Mouse (Mus musculus): ENCODE measurements around the gene March9. TPM values are rescaled to one million over a fixed set of nuclear protein-coding genes. Genes with fewer than 3 reads are reported as not detected.
A peak's percentile ranks its signal among the peaks of the same experiment; 100 is the strongest.
"Not testable (repeated sequence)": the region's sequence is repeated elsewhere in the genome, so short reads cannot be mapped to it uniquely, and the experiment has no call there.

The March9 gene
- polyA plus RNA-seq, 1 experiment, result 3.1 TPM

DNA sequence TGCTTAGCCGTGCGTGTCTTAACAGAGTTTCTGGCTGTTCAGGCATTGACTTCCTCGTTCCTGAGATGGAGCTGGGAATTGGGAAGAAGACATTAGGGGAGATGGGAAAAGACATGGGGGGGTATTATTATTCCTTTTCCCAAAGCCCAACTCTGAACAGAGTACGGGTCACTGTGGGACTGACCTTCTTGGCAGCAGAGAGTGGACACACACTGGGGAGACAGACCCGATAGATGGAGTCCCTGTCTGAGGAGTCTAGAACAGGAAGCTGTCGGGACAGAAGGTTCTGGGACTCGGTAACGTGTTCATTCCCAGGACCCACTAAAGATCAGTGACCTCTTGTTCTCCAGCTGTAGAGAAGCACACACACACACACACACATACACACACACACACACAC is 15.7 kb upstream of the March9 start:
- WGBS, result 5% methylated on average over 8 of the region's 8 CpGs
- no peak for DNase-seq (ENCODE audit: low read depth in 1 of 2, low spot score in 2 of 2)
- TF ChIP-seq POLR2A (IDR thresholded peaks at IDR 0.05; ENCODE audit: low read depth, low read length) (no peak), CTCF (IDR thresholded peaks at IDR 0.05; ENCODE audit: extremely low read depth, insufficient read depth, insufficient read length, insufficient replicate concordance) (no peak)
- H3K4me1 ChIP-seq (ENCODE audit: control insufficient read depth, insufficient read depth, insufficient read length), result peaks cover 6% of the 10 kb centered on the region
- peak overlapping the region; percentile 84 for H3K27ac ChIP-seq (ENCODE audit: insufficient read depth, low read length)
- peak overlapping the region; percentile 81 for H3K4me3 ChIP-seq (ENCODE audit: extremely low read depth, insufficient read depth, insufficient read length)
- peaks cover 13% of the 10 kb centered on the region for H3K36me3 ChIP-seq (ENCODE audit: control insufficient read depth, insufficient read depth, low read length)
- no peaks in the 10 kb centered on the region for H3K27me3 ChIP-seq (ENCODE audit: control insufficient read depth, insufficient read depth, low read length)

- peak within 1 kb of the TSS; percentile 84 for H3K27ac ChIP-seq (ENCODE audit: insufficient read depth, low read length)
- peak within 1 kb of the TSS; percentile 81 for H3K4me3 ChIP-seq (ENCODE audit: extremely low read depth, insufficient read depth, insufficient read length)
- 6% methylated on average over 9 of the region's 9 CpGs for WGBS
- H3K4me1 ChIP-seq (ENCODE audit: control insufficient read depth, insufficient read depth, insufficient read length), result peaks cover 8% of the 10 kb centered on the region
- H3K27me3 ChIP-seq (ENCODE audit: control insufficient read depth, insufficient read depth, low read length), result no peaks in the 10 kb centered on the region
- TF ChIP-seq POLR2A (IDR thresholded peaks at IDR 0.05; ENCODE audit: low read depth, low read length) (peak; percentile 67), CTCF (IDR thresholded peaks at IDR 0.05; ENCODE audit: extremely low read depth, insufficient read depth, insufficient read length, insufficient replicate concordance) (peak; percentile 84; the same call in 1 of the 2 replicates)
- peaks cover 8% of the 10 kb centered on the region for H3K36me3 ChIP-seq (ENCODE audit: control insufficient read depth, insufficient read depth, low read length)
- peak; percentile 74 to 87 for DNase-seq (ENCODE audit: low read depth in 1 of 2, low spot score in 2 of 2)
These were observed 15.1 kb upstream of the March9 start, which contains the start of gene Agap2 for GRCm38 (mm10) chr10:127075080-127075479. Agap2 (plus strand) TSS chr10:127075284.

- TF ChIP-seq POLR2A (IDR thresholded peaks at IDR 0.05; ENCODE audit: low read depth, low read length), result no peak
- no peak for TF ChIP-seq CTCF (IDR thresholded peaks at IDR 0.05; ENCODE audit: extremely low read depth, insufficient read depth, insufficient read length, insufficient replicate concordance)
- H3K27ac ChIP-seq (ENCODE audit: insufficient read depth, low read length), result no peak overlapping the region
- peaks cover 8% of the 10 kb centered on the region; the same call in 1 of the 2 replicates for H3K4me1 ChIP-seq (ENCODE audit: control insufficient read depth, insufficient read depth, insufficient read length)
- H3K27me3 ChIP-seq (ENCODE audit: control insufficient read depth, insufficient read depth, low read length), result no peaks in the 10 kb centered on the region
- WGBS, result 87% methylated on average over 1 of the region's 1 CpGs
- no peak overlapping the region for H3K4me3 ChIP-seq (ENCODE audit: extremely low read depth, insufficient read depth, insufficient read length)
- no peak for DNase-seq (ENCODE audit: low read depth in 1 of 2, low spot score in 2 of 2)
- no peaks in the 10 kb centered on the region for H3K36me3 ChIP-seq (ENCODE audit: control insufficient read depth, insufficient read depth, low read length)
These were observed 14.0 kb upstream of the March9 start for GRCm38 (mm10) chr10:127073981-127074380.

- not testable (repeated sequence) for H3K27ac ChIP-seq (ENCODE audit: insufficient read depth, low read length); DNase-seq (ENCODE audit: low read depth in 1 of 2, low spot score in 2 of 2); H3K36me3 ChIP-seq (ENCODE audit: control insufficient read depth, insufficient read depth, low read length); H3K4me1 ChIP-seq (ENCODE audit: control insufficient read depth, insufficient read depth, insufficient read length); H3K27me3 ChIP-seq (ENCODE audit: control insufficient read depth, insufficient read depth, low read length); H3K4me3 ChIP-seq (ENCODE audit: extremely low read depth, insufficient read depth, insufficient read length)
- 82% methylated on average over 2 of the region's 2 CpGs for WGBS
These were observed 13.0 kb upstream of the March9 start for GRCm38 (mm10) chr10:127072969-127073368.

GRCm38 (mm10) chr10:127072270-127072669 is 12.3 kb upstream of the March9 start:
- H3K4me1 ChIP-seq (ENCODE audit: control insufficient read depth, insufficient read depth, insufficient read length); H3K4me3 ChIP-seq (ENCODE audit: extremely low read depth, insufficient read depth, insufficient read length); DNase-seq (ENCODE audit: low read depth in 1 of 2, low spot score in 2 of 2); H3K27ac ChIP-seq (ENCODE audit: insufficient read depth, low read length); H3K27me3 ChIP-seq (ENCODE audit: control insufficient read depth, insufficient read depth, low read length); H3K36me3 ChIP-seq (ENCODE audit: control insufficient read depth, insufficient read depth, low read length): not testable (repeated sequence)
- WGBS, result 76% methylated on average over 4 of the region's 4 CpGs

GRCm38 (mm10) chr10:127071203-127071602 is 11.2 kb upstream of the March9 start:
- Histone ChIP-seq H3K36me3 (ENCODE audit: control insufficient read depth, insufficient read depth, low read length) (peaks cover 3% of the 10 kb centered on the region; the same call in 1 of the 2 replicates), H3K27me3 (ENCODE audit: control insufficient read depth, insufficient read depth, low read length) (no peaks in the 10 kb centered on the region), H3K4me1 (ENCODE audit: control insufficient read depth, insufficient read depth, insufficient read length) (peaks cover 4% of the 10 kb centered on the region; the same call in 1 of the 2 replicates), H3K27ac (ENCODE audit: insufficient read depth, low read length) (no peak overlapping the region), H3K4me3 (ENCODE audit: extremely low read depth, insufficient read depth, insufficient read length) (no peak overlapping the region)
- DNase-seq (ENCODE audit: low read depth in 1 of 2, low spot score in 2 of 2), result no peak
- no peak for TF ChIP-seq CTCF (IDR thresholded peaks at IDR 0.05; ENCODE audit: extremely low read depth, insufficient read depth, insufficient read length, insufficient replicate concordance)
- no peak for TF ChIP-seq POLR2A (IDR thresholded peaks at IDR 0.05; ENCODE audit: low read depth, low read length)
- WGBS, result 76% methylated on average over 9 of the region's 9 CpGs

GRCm38 (mm10) chr10:127070190-127071121 is 10.5 kb upstream of the March9 start, which contains the start of gene Tspan31:
Tspan31 (minus strand) TSS chr10:127070264.
- peak; percentile 59 to 62 for DNase-seq (ENCODE audit: low read depth in 1 of 2, low spot score in 2 of 2)
- peak within 1 kb of the TSS; percentile 63 for H3K4me3 ChIP-seq (ENCODE audit: extremely low read depth, insufficient read depth, insufficient read length)
- no peak for TF ChIP-seq CTCF (IDR thresholded peaks at IDR 0.05; ENCODE audit: extremely low read depth, insufficient read depth, insufficient read length, insufficient replicate concordance)
- no peak for TF ChIP-seq POLR2A (IDR thresholded peaks at IDR 0.05; ENCODE audit: low read depth, low read length)
- H3K4me1 ChIP-seq (ENCODE audit: control insufficient read depth, insufficient read depth, insufficient read length), result peaks cover 4% of the 10 kb centered on the region; the same call in 1 of the 2 replicates
- WGBS, result 1% methylated on average over 36 of the region's 36 CpGs
- H3K36me3 ChIP-seq (ENCODE audit: control insufficient read depth, insufficient read depth, low read length), result peaks cover 8% of the 10 kb centered on the region
- H3K27me3 ChIP-seq (ENCODE audit: control insufficient read depth, insufficient read depth, low read length), result no peaks in the 10 kb centered on the region
- no peak within 1 kb of the TSS; the same call in 1 of the 2 replicates for H3K27ac ChIP-seq (ENCODE audit: insufficient read depth, low read length)

Measured in spleen, adult 2 months (tissue).